Comparison of ENCODE assay signal across 10 mouse cellular contexts in genomic region chr12:27140335-27140702, GRCm38 (mm10).
DNase-seq lines count a peak whose midpoint lies in the region; ATAC-seq lines count a peak whose summit lies in the region.
"Had no signal": no experiment of that assay in that cellular context is flagged by ENCODE, and none has a peak within 500 bp of the region (broad histone marks: within the 10 kb centered on the region; RNA-seq: fewer than 3 reads in every experiment).

No protein-coding gene starts in this region.

- 18% methylated on average over 5 of the region's 5 CpGs for WGBS in kidney, embryonic 14.5 days
- 6% methylated on average over 5 of the region's 5 CpGs for WGBS in hindbrain, embryonic 14.5 days
- 8% methylated on average over 5 of the region's 5 CpGs for WGBS in midbrain, embryonic 16.5 days

- H3K36me3 ChIP-seq in kidney, embryonic 14.5 days (ENCODE audit: control insufficient read depth, insufficient read depth, low read length), result no peaks in the 10 kb centered on the region
- H3K36me3 ChIP-seq in hindbrain, embryonic 14.5 days (replicated peaks; ENCODE audit: control insufficient read depth, insufficient read depth), result no peaks in the 10 kb centered on the region
- H3K36me3 ChIP-seq in midbrain, embryonic 16.5 days (ENCODE audit: control insufficient read depth, insufficient read depth, low read length), result no peaks in the 10 kb centered on the region
- H3K36me3 ChIP-seq: heart, embryonic 15.5 days had no signal

- no peak for DNase-seq in kidney, postnatal 36 days
- peak; percentile 85 for DNase-seq in embryo, embryonic 10 days (ENCODE audit: low spot score)
- DNase-seq in hindbrain, embryonic 14.5 days (ENCODE audit: low spot score), result peak; percentile 63
- no peak for DNase-seq in urinary bladder, postnatal 14 days (ENCODE audit: low spot score)
- DNase-seq in left cerebral cortex, adult 18-20 months (ENCODE audit: low spot score in 2 of 2), result no peak
- DNase-seq: cerebellum, adult 11 months had no signal

- H3K9me3 ChIP-seq in kidney, embryonic 14.5 days (ENCODE audit: control insufficient read depth, low read length), result no peaks in the 10 kb centered on the region
- H3K9me3 ChIP-seq in hindbrain, embryonic 14.5 days (ENCODE audit: control insufficient read depth, low read length), result no peaks in the 10 kb centered on the region
- H3K9me3 ChIP-seq in midbrain, embryonic 16.5 days (replicated peaks; ENCODE audit: control insufficient read depth, low read length, poor library complexity, severe bottlenecking), result no peaks in the 10 kb centered on the region
- H3K9me3 ChIP-seq: heart, embryonic 15.5 days had no signal

- no peak overlapping the region for H3K4me2 ChIP-seq in kidney, embryonic 14.5 days (replicated peaks; ENCODE audit: low read depth, low read length)
- peak overlapping the region; percentile 20; the same call in 1 of the 2 replicates for H3K4me2 ChIP-seq in hindbrain, embryonic 14.5 days (replicated peaks)
- peak overlapping the region; percentile 9; the same call in 1 of the 2 replicates for H3K4me2 ChIP-seq in midbrain, embryonic 16.5 days (ENCODE audit: low read length)
- H3K4me2 ChIP-seq: heart, embryonic 15.5 days had no signal

- peak overlapping the region; percentile 51; the same call in 1 of the 2 replicates for H3K27ac ChIP-seq in kidney, embryonic 14.5 days (ENCODE audit: low read depth, low read length)
- peak overlapping the region; percentile 94 for H3K27ac ChIP-seq in hindbrain, embryonic 14.5 days
- peak overlapping the region; percentile 85 for H3K27ac ChIP-seq in midbrain, embryonic 16.5 days (ENCODE audit: low read length)
- H3K27ac ChIP-seq: heart, embryonic 15.5 days had no signal

- peak; percentile 55; the same call in 1 of the 2 replicates for ATAC-seq in kidney, embryonic 14.5 days (ENCODE audit: low FRiP score, low TSS enrichment)
- ATAC-seq in hindbrain, embryonic 14.5 days (ENCODE audit: low FRiP score), result peak; percentile 49; the same call in 1 of the 2 replicates
- ATAC-seq in midbrain, embryonic 16.5 days, result peak; percentile 47; the same call in 1 of the 2 replicates
- ATAC-seq in megakaryocyte, adult 5-6 weeks (ENCODE audit: poor library complexity, severe bottlenecking), result no peak

- no peak overlapping the region for H3K4me3 ChIP-seq in kidney, embryonic 14.5 days (ENCODE audit: low read length)
- H3K4me3 ChIP-seq in hindbrain, embryonic 14.5 days (replicated peaks; ENCODE audit: low read length), result no peak overlapping the region
- H3K4me3 ChIP-seq in midbrain, embryonic 16.5 days (ENCODE audit: low read depth, low read length), result no peak overlapping the region
- H3K4me3 ChIP-seq: heart, embryonic 15.5 days had no signal

- no peak overlapping the region for H3K9ac ChIP-seq in kidney, embryonic 14.5 days (ENCODE audit: low read depth, low read length)
- H3K9ac ChIP-seq in hindbrain, embryonic 14.5 days, result peak overlapping the region; percentile 33; the same call in 1 of the 2 replicates
- peak overlapping the region; percentile 49; the same call in 1 of the 2 replicates for H3K9ac ChIP-seq in midbrain, embryonic 16.5 days (ENCODE audit: low read depth, low read length)
- H3K9ac ChIP-seq: heart, embryonic 15.5 days had no signal

- no peaks in the 10 kb centered on the region for H3K27me3 ChIP-seq in kidney, embryonic 14.5 days (ENCODE audit: control insufficient read depth, insufficient read depth, low read length)
- H3K27me3 ChIP-seq in hindbrain, embryonic 14.5 days (ENCODE audit: control insufficient read depth, insufficient read depth, low read length), result no peaks in the 10 kb centered on the region
- H3K27me3 ChIP-seq in midbrain, embryonic 16.5 days (ENCODE audit: control insufficient read depth, insufficient read depth, low read depth, low read length), result no peaks in the 10 kb centered on the region
- H3K27me3 ChIP-seq: heart, embryonic 15.5 days had no signal

- peaks cover 22% of the 10 kb centered on the region for H3K4me1 ChIP-seq in kidney, embryonic 14.5 days (ENCODE audit: control insufficient read depth, insufficient read depth, low read length)
- peaks cover 34% of the 10 kb centered on the region for H3K4me1 ChIP-seq in hindbrain, embryonic 14.5 days (replicated peaks; ENCODE audit: control insufficient read depth, insufficient read depth, low read length)
- peaks cover 19% of the 10 kb centered on the region for H3K4me1 ChIP-seq in midbrain, embryonic 16.5 days (ENCODE audit: control insufficient read depth, insufficient read depth, low read length)

Comparison
In these comparisons a context has a peak if more than half of its experiments do, and no peak if none do; other contexts are left out.
1. DNase-seq: peak in embryo, embryonic 10 days (single experiment) and hindbrain, embryonic 14.5 days (single experiment); none in kidney, postnatal 36 days (0 of 2), urinary bladder, postnatal 14 days (single experiment) and left cerebral cortex, adult 18-20 months (0 of 2).
2. Peak in every context shown above with its lines, with median percentiles within 50 percentile points of each other: H3K27ac ChIP-seq.